Mouse (Mus musculus) liver, embryonic 16.5 days (tissue): ENCODE results near the gene Birc3. TPM values are rescaled to one million over a fixed set of nuclear protein-coding genes. Genes with fewer than 3 reads are reported as not detected.

Experiments
- ATAC-seq: fragments of 200-750 bp; cut with Nextera tagmentation; 2 replicates; pipeline ENCODE4 v1.8.0; 2017; ENCODE audit warnings: low read depth, mild to moderate bottlenecking, moderate number of reproducible peaks, moderate library complexity
- H3K27ac ChIP-seq: fragments of 300-500 bp; sonication (generic); 2 replicates; pipeline ENCODE4 v1.5.1; 2014; ENCODE audit warnings: mild to moderate bottlenecking, low read length
- H3K27me3 ChIP-seq: fragments of 300-500 bp; sonication (generic); 2 replicates; pipeline ENCODE4 v1.6.1; 2014; ENCODE audit warnings: low read depth, low read length, mixed read lengths; ENCODE audit not compliant: control insufficient read depth, insufficient read depth
- H3K36me3 ChIP-seq: fragments of 300-500 bp; sonication (generic); 2 replicates; pipeline ENCODE4 v1.6.1; 2014; ENCODE audit warnings: mild to moderate bottlenecking; ENCODE audit not compliant: control insufficient read depth, insufficient read depth
- H3K4me1 ChIP-seq: fragments of 300-500 bp; sonication (generic); 2 replicates; pipeline ENCODE4 v1.6.1; 2014; ENCODE audit warnings: low read depth, low read length, mixed read lengths; ENCODE audit not compliant: control insufficient read depth
- H3K4me2 ChIP-seq: fragments of 300-500 bp; sonication (generic); 2 replicates; pipeline ENCODE4 v1.6.1; 2014; ENCODE audit warnings: low read depth, low read length, mixed read lengths
- H3K4me3 ChIP-seq: fragments of 300-500 bp; sonication (generic); 2 replicates; pipeline ENCODE4 v1.5.1; 2014; ENCODE audit warnings: low read depth, mild to moderate bottlenecking, low read length
- H3K9ac ChIP-seq: fragments of 300-500 bp; sonication (generic); 2 replicates; pipeline ENCODE4 v1.6.1; 2014; ENCODE audit warnings: low read depth, low read length
- H3K9me3 ChIP-seq: fragments of 300-500 bp; sonication (generic); replicated peaks from 2 replicates; pipeline ENCODE4 v1.6.1; 2016; ENCODE audit warnings: low read length; ENCODE audit not compliant: control insufficient read depth
- WGBS: fragments of 180-500 bp; shearing (Covaris S2); extraction: QIAGEN DNeasy Blood & Tissue Kit; methylation state at CpG from one replicate; pipeline ENCODE4 v1.1.7; 2014; ENCODE audit not compliant: insufficient replicate concordance; 5-methylcytosine and 5-hydroxymethylcytosine counted together
- polyA plus RNA-seq: library from polyadenylated mRNA; unstranded; fragments of >200 nt; fragmentation: Nextera tagmentation; extraction: Ambion mirVana; gene quantifications from 2 replicates; pipeline ENCODE4 v1.2.1, GENCODE M21; 2015

Birc3 gene
- polyA plus RNA-seq, 1 experiment from 2014 or later: 7.4 TPM

- under 1% methylated on average over 68 of the region's 68 CpGs for WGBS
- H3K36me3 ChIP-seq: no peaks in the 10 kb centered on the region
- no peaks in the 10 kb centered on the region for H3K9me3 ChIP-seq
- ATAC-seq: peak; percentile 96
- peak within 1 kb of the TSS; percentile 99 for H3K27ac ChIP-seq
- H3K9ac ChIP-seq: peak within 1 kb of the TSS; percentile 91
- H3K4me3 ChIP-seq: peak within 1 kb of the TSS; percentile 72
- H3K4me1 ChIP-seq: peaks cover 9% of the 10 kb centered on the region
- H3K27me3 ChIP-seq: no peaks in the 10 kb centered on the region
- peak within 1 kb of the TSS; percentile 91 for H3K4me2 ChIP-seq
Observed at GRCm38 (mm10) chr9:7836905-7837805, 35.8 kb downstream of the Birc3 start, which contains the start of gene Birc2. Gene Birc2, minus strand, starts transcription at chr9:7837064.

- peak; percentile 19 for ATAC-seq
- under 1% methylated on average over 16 of the region's 16 CpGs for WGBS
- H3K4me2 ChIP-seq: peak overlapping the region; percentile 91
- no peaks in the 10 kb centered on the region for H3K36me3 ChIP-seq
- H3K4me3 ChIP-seq: peak overlapping the region; percentile 72
- H3K27me3 ChIP-seq: no peaks in the 10 kb centered on the region
- peak overlapping the region; percentile 91 for H3K9ac ChIP-seq
- H3K9me3 ChIP-seq: no peaks in the 10 kb centered on the region
- peak overlapping the region; percentile 99 for H3K27ac ChIP-seq
- H3K4me1 ChIP-seq: peaks cover 10% of the 10 kb centered on the region
Observed at GRCm38 (mm10) chr9:7836331-7836730, 36.7 kb downstream of the Birc3 start.

- 66% methylated on average over 1 of the region's 1 CpGs for WGBS
- Histone ChIP-seq H3K4me2 (peak overlapping the region; percentile 91), H3K27ac (no peak overlapping the region), H3K9me3 (no peaks in the 10 kb centered on the region), H3K27me3 (no peaks in the 10 kb centered on the region), H3K9ac (no peak overlapping the region), H3K4me1 (peaks cover 10% of the 10 kb centered on the region), H3K36me3 (no peaks in the 10 kb centered on the region), H3K4me3 (peak overlapping the region; percentile 72)
- no peak for ATAC-seq
Observed at GRCm38 (mm10) chr9:7835302-7835701, 37.7 kb downstream of the Birc3 start.

GRCm38 (mm10) chr9:7833421-7833820 lies 39.6 kb downstream of the Birc3 start:
- no peak overlapping the region for H3K9ac ChIP-seq

GRCm38 (mm10) chr9:7829531-7830528 lies 43.2 kb downstream of the Birc3 start:
- peaks cover 26% of the 10 kb centered on the region for H3K4me1 ChIP-seq
- peak; percentile 93 for ATAC-seq
- H3K36me3 ChIP-seq: no peaks in the 10 kb centered on the region
- peak overlapping the region; percentile 10; the same call in 1 of the 2 replicates for H3K9ac ChIP-seq
- 26% methylated on average over 9 of the region's 9 CpGs for WGBS
- peak overlapping the region; percentile 56 for H3K4me2 ChIP-seq
- peak overlapping the region; percentile 78 for H3K27ac ChIP-seq
- H3K4me3 ChIP-seq: peak overlapping the region; percentile 27
- H3K27me3 ChIP-seq: no peaks in the 10 kb centered on the region
- no peaks in the 10 kb centered on the region for H3K9me3 ChIP-seq

More at GRCm38 (mm10) chr9:7833421-7833820, 39.6 kb downstream of the Birc3 start:
- peaks cover 21% of the 10 kb centered on the region for H3K4me1 ChIP-seq
- no peak overlapping the region; the same call in 1 of the 2 replicates for H3K4me2 ChIP-seq
- 80% methylated on average over 6 of the region's 6 CpGs for WGBS
- ATAC-seq: no peak
- H3K27me3 ChIP-seq: no peaks in the 10 kb centered on the region
- no peaks in the 10 kb centered on the region for H3K9me3 ChIP-seq
- no peak overlapping the region for H3K27ac ChIP-seq
- no peak overlapping the region for H3K4me3 ChIP-seq
- H3K36me3 ChIP-seq: no peaks in the 10 kb centered on the region

GRCm38 (mm10) chr9:7828706-7829105 lies 44.3 kb downstream of the Birc3 start:
- no peak overlapping the region for H3K27ac ChIP-seq
- no peak overlapping the region for H3K9ac ChIP-seq
- no peaks in the 10 kb centered on the region for H3K36me3 ChIP-seq
- peaks cover 25% of the 10 kb centered on the region for H3K4me1 ChIP-seq
- WGBS: 69% methylated on average over 4 of the region's 4 CpGs
- no peaks in the 10 kb centered on the region for H3K9me3 ChIP-seq
- no peak overlapping the region for H3K4me3 ChIP-seq
- no peaks in the 10 kb centered on the region for H3K27me3 ChIP-seq
- no peak for ATAC-seq
- no peak overlapping the region; the same call in 1 of the 2 replicates for H3K4me2 ChIP-seq

GRCm38 (mm10) chr9:7824916-7825315 lies 48.1 kb downstream of the Birc3 start:
- H3K27ac ChIP-seq: no peak overlapping the region
- H3K4me1 ChIP-seq: peaks cover 18% of the 10 kb centered on the region
- WGBS: 49% methylated on average over 5 of the region's 5 CpGs
- H3K4me3 ChIP-seq: no peak overlapping the region
- ATAC-seq: no peak
- peaks cover 2% of the 10 kb centered on the region for H3K36me3 ChIP-seq
- no peak overlapping the region for H3K4me2 ChIP-seq
- no peaks in the 10 kb centered on the region for H3K27me3 ChIP-seq
- no peak overlapping the region for H3K9ac ChIP-seq
- no peaks in the 10 kb centered on the region for H3K9me3 ChIP-seq

- Histone ChIP-seq H3K27ac (no peak overlapping the region), H3K36me3 (peaks cover 9% of the 10 kb centered on the region), H3K4me3 (no peak overlapping the region), H3K9ac (no peak overlapping the region), H3K27me3 (no peaks in the 10 kb centered on the region), H3K4me2 (no peak overlapping the region), H3K4me1 (peaks cover 11% of the 10 kb centered on the region), H3K9me3 (no peaks in the 10 kb centered on the region)
- 62% methylated on average over 3 of the region's 3 CpGs for WGBS
- no peak for ATAC-seq
Observed at GRCm38 (mm10) chr9:7822758-7823157, 50.2 kb downstream of the Birc3 start.
